Mouse (Mus musculus): ENCODE measurements around the gene B4galnt3. TPM values are rescaled to one million over a fixed set of nuclear protein-coding genes. Genes with fewer than 3 reads are reported as not detected.

B4galnt3 gene
- total RNA-seq, 2 experiments from 2014 or later = 0.26 to 0.58 TPM

GRCm38 (mm10) chr6:120162928-120163327 lies 131.4 kb downstream of the B4galnt3 start:
- no peak for ATAC-seq (replicated peaks; ENCODE audit: low FRiP score, poor library complexity, severe bottlenecking)

- ATAC-seq (replicated peaks; ENCODE audit: low FRiP score, poor library complexity, severe bottlenecking) = no peak
Measured at GRCm38 (mm10) chr6:120159133-120159901, 135.0 kb downstream of the B4galnt3 start.

GRCm38 (mm10) chr6:120157479-120157878 lies 136.9 kb downstream of the B4galnt3 start:
- ATAC-seq (replicated peaks; ENCODE audit: low FRiP score, poor library complexity, severe bottlenecking) = no peak

GRCm38 (mm10) chr6:120155510-120155909 lies 138.8 kb downstream of the B4galnt3 start:
- ATAC-seq (replicated peaks; ENCODE audit: low FRiP score, poor library complexity, severe bottlenecking) = no peak

GRCm38 (mm10) chr6:120154526-120155309 lies 139.6 kb downstream of the B4galnt3 start:
- ATAC-seq (replicated peaks; ENCODE audit: low FRiP score, poor library complexity, severe bottlenecking) = no peak

Other genes with a start within 250 kb of the B4galnt3 start
- gene Ninj2, start 201.2 kb downstream of the B4galnt3 start, total RNA-seq (2015; ENCODE audit: low replicate concordance) = 6.7 and 8.1 TPM in 2 replicates
- gene Ninj2, start 201.2 kb downstream of the B4galnt3 start, total RNA-seq (2017; ENCODE audit: low replicate concordance) = not detected in 2 replicates
- gene D330020A13Rik, start 195 bp downstream of the B4galnt3 start, total RNA-seq (2015; ENCODE audit: low replicate concordance) = not detected in 2 replicates
- not detected in 2 replicates for gene D330020A13Rik, start 195 bp downstream of the B4galnt3 start, total RNA-seq (2017; ENCODE audit: low replicate concordance)
- 29.2 and 34.5 TPM in 2 replicates for gene Kdm5a, start 69.6 kb upstream of the B4galnt3 start, total RNA-seq (2015; ENCODE audit: low replicate concordance)
- 130 and 136 TPM in 2 replicates for gene Kdm5a, start 69.6 kb upstream of the B4galnt3 start, total RNA-seq (2017; ENCODE audit: low replicate concordance)
- 61.3 and 87.4 TPM in 2 replicates for gene Ccdc77, start 69.8 kb upstream of the B4galnt3 start, total RNA-seq (2015; ENCODE audit: low replicate concordance)
- 173 and 201 TPM in 2 replicates for gene Ccdc77, start 69.8 kb upstream of the B4galnt3 start, total RNA-seq (2017; ENCODE audit: low replicate concordance)
- 9.4 and 13.8 TPM in 2 replicates for gene Il17ra, start 168.7 kb upstream of the B4galnt3 start, total RNA-seq (2015; ENCODE audit: low replicate concordance)
- gene Il17ra, start 168.7 kb upstream of the B4galnt3 start, total RNA-seq (2017; ENCODE audit: low replicate concordance) = 7.8 and 13.9 TPM in 2 replicates
- not detected in 2 replicates for gene Tmem121b, start 199.2 kb upstream of the B4galnt3 start, total RNA-seq (2015; ENCODE audit: low replicate concordance)
- gene Tmem121b, start 199.2 kb upstream of the B4galnt3 start, total RNA-seq (2017; ENCODE audit: low replicate concordance) = not detected in 2 replicates
- gene Hdhd5, start 236.8 kb upstream of the B4galnt3 start, total RNA-seq (2015; ENCODE audit: low replicate concordance) = 1.3 TPM in 1 of 2 replicates, not detected in the other
- gene Hdhd5, start 236.8 kb upstream of the B4galnt3 start, total RNA-seq (2017; ENCODE audit: low replicate concordance) = 0.26 and 2.5 TPM in 2 replicates